Mouse (Mus musculus) left cerebral cortex, adult 18-20 months (tissue): ENCODE data around the gene P2rx4. TPM values are rescaled to one million over a fixed set of nuclear protein-coding genes. Genes with fewer than 3 reads are reported as not detected.
A peak's percentile ranks its signal among the peaks of the same experiment; 100 is the strongest.
"Not testable (repeated sequence)": the region's sequence is repeated elsewhere in the genome, so short reads cannot be mapped to it uniquely, and the experiment has no call there.

Experiments used
- DNase-seq, 2 experiments: peaks; one replicate each; pipeline ENCODE4 v3.0.0; 2021 to 2022; ENCODE audit warnings: low spot score in 2 of 2, mixed read lengths in 1 of 2
- long read RNA-seq, 2 experiments: library from polyadenylated mRNA; stranded (forward); transcript quantifications; one replicate each; pipeline ENCODE4 v2.0.0; 2021
- total RNA-seq, 2 experiments: library from RNA; stranded (reverse); gene quantifications; 2 replicates each; pipeline ENCODE4 v1.2.3; 2021

The P2rx4 gene
- total RNA-seq, result 10 to 100 TPM; 19.1 to 20.7 TPM
- long read RNA-seq, experiment 1, transcript P2rx4-201 (12 exons, 2,702 nt), result major isoform, 16 of 21 reads
- long read RNA-seq, experiment 1, partial matches to known transcripts, result 1 of 21 reads
- long read RNA-seq, experiment 1, other reads (novel, unspliced or antisense), result 2 of 21 reads
- long read RNA-seq, experiment 2, transcript P2rx4-201 (12 exons, 2,702 nt), result major isoform, 27 of 38 reads
- long read RNA-seq, experiment 2, partial matches to known transcripts, result 4 of 38 reads
- long read RNA-seq, experiment 2, other reads (novel, unspliced or antisense), result 3 of 38 reads

DNA sequence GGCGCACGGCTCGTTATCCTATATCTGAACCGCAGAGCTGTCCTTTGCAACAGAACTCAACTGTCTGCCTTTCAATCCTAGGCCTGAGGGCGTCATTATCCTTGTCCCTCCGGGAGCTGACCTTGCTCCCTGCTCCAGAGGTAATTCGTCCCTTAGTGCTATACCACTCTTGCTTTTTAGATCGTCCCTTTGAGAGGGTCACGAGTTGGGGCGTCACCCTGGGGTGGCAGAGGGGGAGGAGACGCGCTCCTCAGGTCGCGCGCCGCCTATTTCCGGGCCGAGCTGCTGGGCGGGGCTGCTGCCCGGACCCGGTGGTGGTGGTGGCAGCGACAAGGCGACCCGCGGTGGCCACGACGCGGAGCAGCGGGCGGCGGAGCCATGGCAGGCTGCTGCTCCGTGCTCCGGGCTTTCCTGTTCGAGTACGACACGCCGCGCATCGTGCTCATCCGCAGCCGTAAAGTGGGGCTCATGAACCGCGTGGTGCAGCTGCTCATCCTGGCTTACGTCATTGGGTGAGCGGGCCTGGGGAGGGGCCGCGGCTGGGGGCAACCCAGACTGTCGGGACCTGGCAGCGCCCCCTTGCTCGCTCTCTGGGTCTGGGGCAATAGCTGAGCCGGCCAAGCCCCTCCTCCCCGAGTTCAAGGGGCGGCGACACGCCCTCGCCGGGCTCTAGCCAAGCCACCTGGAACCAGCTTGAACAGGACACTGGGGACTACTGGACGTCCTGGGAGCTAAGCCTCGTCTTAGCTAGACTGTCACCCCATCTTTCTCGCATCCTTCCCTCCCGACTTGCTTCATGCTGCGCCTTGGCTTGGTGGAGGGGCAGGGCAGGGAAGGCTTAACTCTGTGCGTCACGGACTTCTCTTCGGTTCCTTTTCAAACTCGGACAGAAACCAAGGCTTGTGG is at the start of gene P2rx4:
TSS of gene P2rx4 (plus strand) at position 269 of the 906 bp plus-strand sequence.
- DNase-seq, result peak; percentile 75 to 82

GRCm38 (mm10) chr5:122662501-122662900 is 44.8 kb upstream of the P2rx4 start:
- DNase-seq, result no peak

GRCm38 (mm10) chr5:122665036-122665435 is 42.3 kb upstream of the P2rx4 start:
- DNase-seq, result no peak

- no peak for DNase-seq
Observed at GRCm38 (mm10) chr5:122668981-122669897, 38.1 kb upstream of the P2rx4 start.

- not testable (repeated sequence) for DNase-seq
Observed at GRCm38 (mm10) chr5:122671641-122672040, 35.7 kb upstream of the P2rx4 start.

GRCm38 (mm10) chr5:122672298-122672697 is 35.0 kb upstream of the P2rx4 start:
- no peak for DNase-seq

GRCm38 (mm10) chr5:122676002-122676401 is 31.3 kb upstream of the P2rx4 start:
- DNase-seq, result no peak

GRCm38 (mm10) chr5:122677983-122678382 is 29.4 kb upstream of the P2rx4 start:
- no peak for DNase-seq

GRCm38 (mm10) chr5:122679881-122680280 is 27.5 kb upstream of the P2rx4 start:
- no peak for DNase-seq

DNA sequence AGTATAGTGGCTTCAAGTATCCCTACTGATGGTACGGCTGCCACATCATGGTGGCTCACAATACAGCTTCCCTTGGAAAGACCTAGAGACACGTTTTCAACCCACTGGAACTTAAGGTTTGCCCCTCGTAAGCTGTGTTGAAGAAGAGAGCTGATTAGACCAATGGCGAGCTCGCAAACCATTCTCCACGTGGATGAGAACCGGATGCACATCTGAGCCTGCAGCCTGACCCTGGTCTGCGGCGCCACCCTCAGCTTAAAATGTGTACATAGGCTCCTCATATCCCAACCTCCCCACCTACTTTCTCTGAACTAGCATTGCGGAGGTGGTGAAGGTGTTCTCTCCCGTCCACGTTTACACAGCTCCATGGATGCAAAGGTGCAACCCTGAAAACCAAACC is 26.1 kb upstream of the P2rx4 start:
- no peak for DNase-seq

DNA sequence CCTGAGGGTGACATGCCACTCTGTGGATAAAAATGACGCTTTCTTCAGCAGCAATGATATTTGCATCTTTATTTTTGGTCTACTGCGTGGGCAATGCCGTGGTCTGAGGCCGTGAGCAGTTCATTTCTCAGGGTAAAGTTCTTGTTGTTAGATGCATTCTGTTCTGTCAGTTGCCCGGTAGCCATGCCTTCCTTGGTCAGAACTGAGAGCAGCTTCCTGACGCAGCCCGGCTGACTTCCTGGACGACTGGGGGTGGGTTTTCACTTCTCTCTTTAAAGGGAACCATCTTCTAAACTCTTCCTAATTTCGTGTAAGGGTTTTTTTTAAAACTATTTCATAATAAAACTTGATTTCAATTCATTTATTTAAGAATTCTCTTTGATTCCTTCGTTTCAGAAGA is 23.4 kb upstream of the P2rx4 start:
- DNase-seq, result no peak

GRCm38 (mm10) chr5:122687391-122687790 is 20.0 kb upstream of the P2rx4 start:
- no peak for DNase-seq

DNA sequence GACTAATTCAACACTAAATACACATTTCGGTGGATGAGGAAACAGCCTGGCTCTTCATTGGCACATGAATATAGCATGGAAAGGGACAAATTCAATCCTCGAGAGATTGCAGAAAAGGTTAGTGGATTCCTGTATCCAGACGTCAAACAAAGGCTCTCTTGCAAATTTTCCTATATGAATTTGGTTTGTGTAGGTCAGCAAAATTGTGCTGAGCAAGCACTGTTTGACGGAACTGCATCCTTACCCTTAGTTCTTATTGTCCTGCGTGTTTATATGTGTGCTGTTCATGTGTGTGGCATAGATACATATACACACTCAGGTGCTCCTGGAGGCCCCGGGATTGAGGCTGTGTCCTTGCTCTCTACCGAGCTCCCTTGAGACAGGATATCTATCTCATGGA is 18.2 kb upstream of the P2rx4 start:
- DNase-seq, result no peak

- no peak for DNase-seq
Observed at GRCm38 (mm10) chr5:122690486-122690885, 16.9 kb upstream of the P2rx4 start.

DNA sequence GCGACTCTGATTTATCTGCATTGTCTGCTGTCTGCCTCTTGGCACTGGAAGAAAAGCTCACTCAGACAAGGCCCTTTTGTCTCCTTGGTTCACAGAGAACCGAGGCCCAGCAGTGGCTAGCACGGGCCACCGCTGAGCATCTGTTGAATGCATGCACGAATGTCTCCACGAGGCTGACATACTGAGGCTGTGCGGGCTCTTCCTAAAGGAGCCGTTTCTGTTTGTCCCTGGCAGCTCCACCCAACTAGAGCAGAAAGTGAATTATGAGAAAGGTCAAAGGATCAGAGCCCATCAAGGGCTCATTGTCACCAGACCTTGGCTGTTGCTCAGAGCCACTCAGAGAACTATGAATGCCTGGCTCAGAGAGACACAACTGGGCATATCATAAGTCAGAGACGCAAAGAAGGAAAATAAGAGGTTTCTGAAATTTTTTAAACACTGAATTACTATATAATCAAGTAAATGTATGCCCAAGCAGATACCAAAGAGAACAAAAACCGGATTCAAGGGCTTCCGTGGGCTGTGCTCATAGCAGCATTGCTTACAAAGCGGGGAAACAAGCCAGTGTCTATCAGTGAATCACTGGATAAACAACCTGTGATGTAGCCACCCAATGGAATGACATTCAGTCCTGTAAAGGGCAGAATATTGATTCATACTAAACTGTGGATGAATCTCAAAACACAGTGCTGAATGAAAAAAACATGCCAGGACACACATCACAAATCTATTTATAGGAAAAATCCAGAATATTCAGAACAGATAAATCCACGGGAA is 13.7 kb upstream of the P2rx4 start:
- peak in 1 of 2 experiments; percentile 13 for DNase-seq

- no peak for DNase-seq
Observed at GRCm38 (mm10) chr5:122695516-122695915, 11.8 kb upstream of the P2rx4 start.

GRCm38 (mm10) chr5:122698041-122698700 is 9.2 kb upstream of the P2rx4 start:
- DNase-seq, result no peak

- no peak for DNase-seq
Observed at GRCm38 (mm10) chr5:122698701-122699060, 8.7 kb upstream of the P2rx4 start.

- DNase-seq, result no peak
Observed at GRCm38 (mm10) chr5:122700109-122700836, 7.1 kb upstream of the P2rx4 start.
